Mouse (Mus musculus) stomach, embryonic 15.5 days (tissue): ENCODE results near the gene Mgat5. TPM values are rescaled to one million over a fixed set of nuclear protein-coding genes. Genes with fewer than 3 reads are reported as not detected.

Experiments used
- ATAC-seq: fragments of 200-750 bp; cut with Nextera tagmentation; 2 replicates; pipeline ENCODE4 v1.8.0; 2017; ENCODE audit warnings: low read depth, moderate number of reproducible peaks, moderate TSS enrichment; ENCODE audit not compliant: insufficient read depth, low FRiP score
- H3K27ac ChIP-seq: fragments of 300-500 bp; sonication (generic); 2 replicates; pipeline ENCODE4 v1.5.1; 2015; ENCODE audit warnings: mild to moderate bottlenecking, inconsistent platforms
- H3K27me3 ChIP-seq: fragments of 300-500 bp; sonication (generic); replicated peaks from 2 replicates; pipeline ENCODE4 v1.6.1; 2015; ENCODE audit warnings: inconsistent platforms
- H3K36me3 ChIP-seq: fragments of 300-500 bp; sonication (generic); 2 replicates; pipeline ENCODE4 v1.6.1; 2015; ENCODE audit warnings: inconsistent platforms
- H3K4me1 ChIP-seq: fragments of 300-500 bp; sonication (generic); 2 replicates; pipeline ENCODE4 v1.6.1; 2015; ENCODE audit warnings: inconsistent platforms
- H3K4me2 ChIP-seq: fragments of 300-500 bp; sonication (generic); 2 replicates; pipeline ENCODE4 v1.6.1; 2015; ENCODE audit warnings: mild to moderate bottlenecking, inconsistent platforms
- H3K4me3 ChIP-seq: fragments of 300-500 bp; sonication (generic); replicated peaks from 2 replicates; pipeline ENCODE4 v1.5.1; 2015; ENCODE audit warnings: inconsistent platforms
- H3K9ac ChIP-seq: fragments of 300-500 bp; sonication (generic); 2 replicates; pipeline ENCODE4 v1.6.1; 2015; ENCODE audit warnings: inconsistent platforms
- H3K9me3 ChIP-seq: fragments of 300-500 bp; sonication (generic); 2 replicates; pipeline ENCODE4 v1.6.1; 2016; ENCODE audit warnings: inconsistent platforms
- WGBS: fragments of 180-500 bp; shearing (Covaris S2); methylation state at CpG from one replicate; pipeline ENCODE4 v1.1.7; 2015; 5-methylcytosine and 5-hydroxymethylcytosine counted together
- polyA plus RNA-seq: library from polyadenylated mRNA; unstranded; fragments of >200 nt; fragmentation: Nextera tagmentation; extraction: Ambion mirVana; gene quantifications from 2 replicates; pipeline ENCODE4 v1.2.1, GENCODE M21; 2015

Mgat5 gene
- polyA plus RNA-seq, 1 experiment from 2014 or later: 5.4 TPM

DNA sequence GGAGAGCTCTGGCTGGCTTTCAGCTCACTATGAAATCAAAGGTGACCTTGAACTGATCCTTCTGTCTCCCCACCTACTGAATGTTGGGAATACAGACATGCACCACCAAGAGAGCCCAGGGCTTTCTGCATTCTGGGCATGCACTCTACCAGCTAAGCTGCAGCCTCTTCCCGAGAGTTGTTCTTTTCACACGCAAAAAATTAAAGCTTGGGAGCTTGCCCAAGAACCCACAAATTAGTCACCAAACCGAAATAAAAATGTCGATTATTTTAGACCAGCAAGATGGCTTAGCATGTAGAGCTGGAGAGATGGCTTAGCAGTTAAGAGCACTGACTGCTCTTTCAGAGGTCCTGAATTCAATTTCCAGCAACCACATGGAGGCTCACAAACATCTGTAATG lies 230.0 kb downstream of the Mgat5 start:
- Histone ChIP-seq H3K4me1 (no peaks in the 10 kb centered on the region), H3K4me3 (no peak overlapping the region), H3K4me2 (no peak overlapping the region), H3K27me3 (no peaks in the 10 kb centered on the region), H3K27ac (no peak overlapping the region), H3K9ac (no peak overlapping the region), H3K36me3 (no peaks in the 10 kb centered on the region), H3K9me3 (no peaks in the 10 kb centered on the region)
- no peak for ATAC-seq
- 83% methylated on average over 4 of the region's 4 CpGs for WGBS

DNA sequence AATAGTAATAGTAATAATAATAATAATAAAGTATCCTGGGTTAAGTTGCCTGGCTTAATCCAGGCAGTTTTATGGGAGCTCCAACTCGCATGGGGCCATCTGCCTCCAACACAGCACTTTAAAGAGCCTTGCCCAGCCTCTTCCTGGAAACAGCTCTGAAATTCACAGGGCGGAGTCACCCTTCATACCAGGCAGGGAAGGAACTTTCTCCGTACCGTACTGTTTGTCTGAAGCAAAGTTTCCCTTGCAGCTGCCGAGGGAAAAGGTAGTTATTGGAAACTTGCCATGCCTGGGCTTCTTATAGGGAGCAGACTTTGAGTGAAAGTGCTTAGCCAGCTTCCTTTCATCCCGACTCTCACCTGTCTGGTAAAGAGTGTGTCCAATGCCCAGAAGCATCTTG lies 232.3 kb downstream of the Mgat5 start:
- H3K9ac ChIP-seq: no peak overlapping the region
- H3K27me3 ChIP-seq: no peaks in the 10 kb centered on the region
- ATAC-seq: no peak
- H3K36me3 ChIP-seq: no peaks in the 10 kb centered on the region
- H3K4me1 ChIP-seq: peaks cover 7% of the 10 kb centered on the region; the same call in 1 of the 2 replicates
- WGBS: 49% methylated on average over 6 of the region's 6 CpGs
- H3K9me3 ChIP-seq: no peaks in the 10 kb centered on the region
- no peak overlapping the region for H3K27ac ChIP-seq
- H3K4me2 ChIP-seq: no peak overlapping the region
- no peak overlapping the region for H3K4me3 ChIP-seq

DNA sequence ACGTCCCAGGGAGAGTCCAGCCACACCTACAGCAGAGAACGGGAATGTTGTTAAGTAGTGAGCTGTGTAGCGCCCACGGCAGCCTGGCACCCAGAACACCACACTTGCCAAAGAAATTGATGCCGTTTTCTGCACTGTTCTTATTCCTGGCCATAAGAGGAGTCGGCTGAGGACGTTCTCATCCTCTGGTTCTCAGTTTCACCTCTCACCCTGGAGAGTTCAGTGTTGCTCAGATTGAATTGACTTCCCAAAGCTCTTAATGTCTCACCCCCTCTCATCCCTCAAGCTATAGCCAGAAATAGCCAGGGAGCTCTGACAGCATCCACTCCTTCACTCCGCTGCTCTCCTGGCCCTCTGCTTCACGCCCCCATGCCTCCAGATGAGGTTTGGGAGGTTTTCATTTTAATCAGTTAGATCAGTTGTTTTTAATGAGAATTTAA lies 234.7 kb downstream of the Mgat5 start:
- Histone ChIP-seq H3K4me3 (no peak overlapping the region), H3K36me3 (no peaks in the 10 kb centered on the region), H3K4me1 (peaks cover 9% of the 10 kb centered on the region; the same call in 1 of the 2 replicates), H3K27ac (no peak overlapping the region), H3K9ac (no peak overlapping the region), H3K9me3 (no peaks in the 10 kb centered on the region), H3K4me2 (no peak overlapping the region), H3K27me3 (no peaks in the 10 kb centered on the region)
- 73% methylated on average over 9 of the region's 9 CpGs for WGBS
- ATAC-seq: no peak

DNA sequence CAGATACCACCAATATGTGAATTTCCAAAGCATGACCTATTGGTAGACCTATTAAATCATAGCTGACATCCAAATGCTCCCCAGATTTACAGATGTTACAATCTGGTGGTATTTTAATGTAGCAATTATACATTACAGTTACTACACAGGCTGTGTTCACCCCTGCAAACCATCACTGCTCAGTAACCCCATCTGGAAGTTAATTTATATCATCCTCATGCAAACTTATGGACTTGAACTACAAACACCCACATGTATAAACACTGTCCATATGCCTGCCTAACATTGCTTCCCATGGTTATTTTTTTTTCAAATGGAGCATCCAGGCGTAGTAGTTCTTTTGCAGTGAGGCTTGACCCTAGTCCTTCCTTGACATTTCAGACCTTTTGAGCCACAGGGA lies 236.2 kb downstream of the Mgat5 start:
- no peaks in the 10 kb centered on the region for H3K27me3 ChIP-seq
- H3K4me1 ChIP-seq: peaks cover 14% of the 10 kb centered on the region; the same call in 1 of the 2 replicates
- 52% methylated on average over 1 of the region's 1 CpGs for WGBS
- H3K4me3 ChIP-seq: no peak overlapping the region
- H3K4me2 ChIP-seq: no peak overlapping the region
- H3K27ac ChIP-seq: peak overlapping the region; percentile 28; the same call in 1 of the 2 replicates
- H3K9me3 ChIP-seq: no peaks in the 10 kb centered on the region
- H3K9ac ChIP-seq: no peak overlapping the region
- no peaks in the 10 kb centered on the region for H3K36me3 ChIP-seq
- no peak for ATAC-seq

DNA sequence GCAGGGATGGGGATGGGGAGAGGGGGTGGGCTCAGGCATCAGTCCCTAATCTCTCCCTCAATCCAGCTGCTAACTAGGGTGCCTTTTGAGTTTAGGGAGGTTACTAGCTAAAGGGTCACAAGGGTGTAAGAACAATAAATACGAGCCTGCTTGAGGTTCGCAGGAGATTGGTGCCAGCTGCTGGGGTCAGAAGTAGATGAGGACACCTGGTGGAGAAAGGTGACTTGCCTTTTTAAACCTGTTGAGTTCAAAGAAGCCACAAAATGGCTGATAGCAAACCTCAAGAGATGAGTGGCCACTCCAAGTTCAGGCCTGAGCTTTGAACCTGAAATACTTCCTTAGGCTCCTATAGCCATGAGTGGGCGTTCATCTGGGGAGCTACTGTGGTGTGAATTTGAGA lies 236.9 kb downstream of the Mgat5 start:
- no peak overlapping the region for H3K4me2 ChIP-seq
- ATAC-seq: no peak
- 75% methylated on average over 3 of the region's 3 CpGs for WGBS
- no peaks in the 10 kb centered on the region for H3K27me3 ChIP-seq
- no peak overlapping the region for H3K27ac ChIP-seq
- H3K9ac ChIP-seq: no peak overlapping the region
- H3K9me3 ChIP-seq: no peaks in the 10 kb centered on the region
- H3K36me3 ChIP-seq: no peaks in the 10 kb centered on the region
- peaks cover 14% of the 10 kb centered on the region; the same call in 1 of the 2 replicates for H3K4me1 ChIP-seq
- H3K4me3 ChIP-seq: no peak overlapping the region

DNA sequence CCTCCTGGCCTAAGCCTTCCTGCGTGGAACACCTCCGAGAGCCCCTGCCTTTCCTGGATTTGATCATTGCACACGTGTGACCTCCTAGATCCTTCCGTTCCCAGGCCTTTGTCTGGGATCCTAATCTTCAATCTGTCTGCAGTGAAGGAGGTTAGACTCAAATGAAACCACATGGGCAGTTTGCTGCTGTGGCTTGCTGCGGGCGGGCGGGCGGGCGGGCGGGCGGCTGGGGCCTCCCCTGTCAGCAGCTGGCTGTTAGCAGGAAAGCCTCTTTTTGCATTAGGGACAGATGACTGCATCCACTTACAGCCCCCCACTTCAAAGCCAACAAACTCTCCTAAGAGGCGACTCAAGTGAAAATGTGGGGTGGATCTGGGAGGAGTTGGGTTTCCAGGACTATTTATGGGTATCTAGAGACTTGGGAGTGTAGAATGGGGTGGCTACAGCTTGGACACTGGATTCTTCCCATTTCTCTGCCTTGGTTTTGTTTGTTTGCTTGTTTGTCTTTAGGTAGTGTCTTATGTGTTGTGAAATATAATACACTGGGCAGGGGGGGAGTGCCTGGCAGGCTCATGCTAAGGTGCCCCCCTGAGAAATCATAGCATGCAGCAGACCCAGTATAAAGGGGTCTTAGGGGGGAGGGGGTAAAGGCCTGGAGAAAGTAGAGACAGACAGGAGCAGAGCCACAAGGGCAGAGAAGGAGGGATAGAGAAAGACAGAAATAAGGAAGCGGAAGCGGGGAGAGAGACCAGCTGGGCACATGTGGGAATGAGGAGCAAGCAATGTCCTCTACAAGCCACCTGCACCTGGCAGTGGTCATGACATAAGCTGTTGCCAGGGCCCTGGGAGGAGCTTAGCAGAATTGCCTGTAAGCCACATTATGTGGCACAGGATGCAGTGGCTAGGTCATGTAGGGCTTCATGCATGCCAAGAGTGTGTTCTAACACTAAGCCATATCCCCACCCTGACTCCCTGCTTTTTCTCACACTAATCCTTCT lies 238.4 kb downstream of the Mgat5 start:
- Histone ChIP-seq H3K27me3 (no peaks in the 10 kb centered on the region), H3K36me3 (peaks cover 8% of the 10 kb centered on the region), H3K4me2 (no peak overlapping the region), H3K27ac (no peak overlapping the region), H3K4me3 (no peak overlapping the region), H3K9me3 (no peaks in the 10 kb centered on the region), H3K9ac (no peak overlapping the region), H3K4me1 (peaks cover 14% of the 10 kb centered on the region; the same call in 1 of the 2 replicates)
- no peak for ATAC-seq
- WGBS: 54% methylated on average over 14 of the region's 14 CpGs

DNA sequence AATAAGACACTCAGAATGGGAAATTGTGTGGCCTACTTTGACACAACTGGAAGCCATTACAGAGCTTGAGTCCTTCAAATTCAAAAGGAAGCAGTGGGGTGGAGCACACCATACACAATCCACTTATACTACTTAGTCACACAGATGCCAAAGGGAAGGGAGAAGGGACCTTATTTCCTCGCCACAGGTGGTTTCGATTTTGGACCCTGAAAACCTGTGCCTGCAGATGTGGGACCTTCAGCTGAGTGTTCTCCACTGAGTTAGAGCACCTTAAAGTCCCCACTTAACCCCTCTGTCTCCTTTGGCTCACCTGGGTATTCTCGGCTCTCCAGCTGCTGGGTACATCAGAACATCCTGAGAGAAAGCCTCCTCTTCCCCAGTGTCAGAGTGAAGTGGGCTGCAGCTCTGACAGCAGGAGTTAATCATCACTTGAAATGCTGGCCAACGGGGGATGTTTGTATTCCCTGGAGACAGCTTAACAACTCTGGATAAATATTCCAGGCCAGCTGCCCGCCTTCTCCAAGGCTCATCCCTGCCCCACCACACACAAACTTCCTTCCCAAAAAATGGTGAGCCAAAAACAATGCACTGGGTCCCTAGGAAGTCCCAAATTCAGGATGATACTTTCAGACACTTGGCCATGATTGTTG lies 240.1 kb downstream of the Mgat5 start:
- H3K4me1 ChIP-seq: peaks cover 14% of the 10 kb centered on the region; the same call in 1 of the 2 replicates
- H3K9ac ChIP-seq: no peak overlapping the region
- no peaks in the 10 kb centered on the region for H3K27me3 ChIP-seq
- 47% methylated on average over 5 of the region's 5 CpGs for WGBS
- no peaks in the 10 kb centered on the region for H3K9me3 ChIP-seq
- H3K4me2 ChIP-seq: no peak overlapping the region
- no peak for ATAC-seq
- no peak overlapping the region for H3K4me3 ChIP-seq
- H3K27ac ChIP-seq: no peak overlapping the region
- peaks cover 15% of the 10 kb centered on the region for H3K36me3 ChIP-seq

DNA sequence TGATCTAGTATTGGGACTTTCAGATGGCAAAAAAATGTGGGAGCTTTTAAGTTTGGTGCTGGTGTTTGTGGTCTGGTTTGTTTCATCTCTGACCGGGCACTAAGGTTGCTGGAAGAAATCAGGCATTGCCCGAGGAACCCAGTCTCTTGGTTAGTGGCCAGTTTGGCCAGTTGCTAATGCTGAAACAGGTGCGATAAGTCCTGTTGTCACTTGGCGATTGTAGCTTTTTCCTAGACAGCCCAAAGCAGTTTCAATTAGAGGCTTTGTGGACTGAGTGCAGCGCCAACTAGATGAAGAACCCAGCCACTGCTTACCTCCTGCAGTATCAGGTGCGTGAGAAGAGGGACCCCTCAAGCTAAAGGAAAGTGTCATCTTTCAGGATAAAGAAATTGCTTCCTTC lies 248.6 kb downstream of the Mgat5 start:
- Histone ChIP-seq H3K4me1 (no peaks in the 10 kb centered on the region), H3K27me3 (no peaks in the 10 kb centered on the region), H3K9ac (no peak overlapping the region), H3K9me3 (no peaks in the 10 kb centered on the region), H3K27ac (no peak overlapping the region), H3K36me3 (peaks cover 5% of the 10 kb centered on the region; the same call in 1 of the 2 replicates), H3K4me3 (no peak overlapping the region), H3K4me2 (no peak overlapping the region)
- ATAC-seq: no peak
- WGBS: 88% methylated on average over 6 of the region's 6 CpGs

DNA sequence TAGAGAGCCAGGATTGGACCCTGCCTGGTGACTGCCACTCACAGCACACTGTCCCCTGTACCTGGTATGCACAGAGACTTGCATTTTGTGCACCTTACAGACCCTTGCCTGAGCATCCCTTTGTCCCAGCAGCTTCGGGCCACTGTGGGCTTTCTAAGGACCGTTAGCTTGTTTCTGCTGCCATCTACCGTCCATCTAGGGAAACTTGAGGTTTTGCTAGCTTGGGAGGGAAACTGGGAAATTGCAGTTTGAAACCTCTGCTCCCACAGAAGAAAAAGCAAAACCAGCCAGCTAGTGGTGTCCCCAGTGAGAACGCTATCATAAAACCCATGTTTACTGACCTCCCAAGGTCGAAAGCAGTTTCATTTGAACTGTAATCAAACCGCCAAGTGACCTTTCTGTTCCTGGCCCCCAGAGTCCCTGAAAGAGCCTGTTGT lies 254.2 kb downstream of the Mgat5 start:
- ATAC-seq: no peak
- Histone ChIP-seq H3K9ac (no peak overlapping the region), H3K9me3 (no peaks in the 10 kb centered on the region), H3K4me3 (no peak overlapping the region), H3K36me3 (0 out of 2 replicates have a peak, but pooled peaks cover 6% of the 10 kb centered on the region), H3K4me2 (no peak overlapping the region), H3K27me3 (no peaks in the 10 kb centered on the region), H3K27ac (no peak overlapping the region), H3K4me1 (no peaks in the 10 kb centered on the region)
- 15% methylated on average over 6 of the region's 6 CpGs for WGBS

DNA sequence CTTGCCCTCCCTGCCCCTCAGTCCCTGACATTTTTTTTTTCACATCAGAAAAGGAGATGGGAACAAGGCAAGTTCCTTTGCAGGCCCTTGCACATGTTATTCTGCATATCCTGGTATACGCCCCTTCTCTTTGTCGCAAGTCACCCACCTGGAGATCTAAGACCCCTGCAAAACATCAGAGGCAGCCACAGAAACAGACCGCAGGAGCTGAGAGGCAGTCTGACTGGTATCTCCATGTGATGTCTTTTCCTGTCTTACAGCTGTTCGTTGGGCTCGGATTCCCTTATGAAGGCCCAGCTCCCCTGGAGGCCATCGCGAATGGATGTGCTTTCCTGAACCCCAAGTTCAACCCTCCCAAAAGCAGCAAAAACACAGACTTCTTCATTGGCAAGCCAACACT lies 254.8 kb downstream of the Mgat5 start:
- 0 out of 2 replicates have a peak, but pooled peaks cover 6% of the 10 kb centered on the region for H3K36me3 ChIP-seq
- H3K9ac ChIP-seq: no peak overlapping the region
- no peaks in the 10 kb centered on the region for H3K4me1 ChIP-seq
- 74% methylated on average over 7 of the region's 7 CpGs for WGBS
- H3K9me3 ChIP-seq: no peaks in the 10 kb centered on the region
- no peak overlapping the region for H3K4me3 ChIP-seq
- no peak overlapping the region for H3K27ac ChIP-seq
- H3K4me2 ChIP-seq: no peak overlapping the region
- H3K27me3 ChIP-seq: no peaks in the 10 kb centered on the region
- ATAC-seq: no peak

DNA sequence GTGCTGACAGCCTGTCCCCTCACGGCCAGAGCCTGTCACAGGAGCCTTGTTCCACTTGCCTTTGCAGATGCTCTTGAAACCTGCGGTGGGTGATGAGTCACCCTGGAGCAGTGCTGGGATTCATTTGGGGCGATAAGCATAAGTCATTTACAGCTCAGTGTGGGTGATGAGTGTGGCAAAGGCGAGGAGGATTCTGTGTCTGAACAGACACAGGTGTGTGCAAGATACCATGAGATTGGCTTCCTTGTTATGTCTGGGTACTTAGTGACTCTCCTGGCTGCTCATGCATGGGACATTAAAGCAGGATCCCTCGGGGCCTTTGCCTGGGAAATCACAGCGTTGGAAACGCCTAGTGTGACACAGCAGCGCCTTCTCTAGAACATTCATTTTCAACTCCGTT lies 256.2 kb downstream of the Mgat5 start:
- no peak overlapping the region for H3K4me3 ChIP-seq
- H3K27ac ChIP-seq: no peak overlapping the region
- no peak overlapping the region for H3K4me2 ChIP-seq
- H3K27me3 ChIP-seq: no peaks in the 10 kb centered on the region
- 0 out of 2 replicates have a peak, but pooled peaks cover 6% of the 10 kb centered on the region for H3K36me3 ChIP-seq
- no peaks in the 10 kb centered on the region for H3K4me1 ChIP-seq
- no peak overlapping the region for H3K9ac ChIP-seq
- no peaks in the 10 kb centered on the region for H3K9me3 ChIP-seq
- 86% methylated on average over 9 of the region's 9 CpGs for WGBS
- ATAC-seq: no peak

DNA sequence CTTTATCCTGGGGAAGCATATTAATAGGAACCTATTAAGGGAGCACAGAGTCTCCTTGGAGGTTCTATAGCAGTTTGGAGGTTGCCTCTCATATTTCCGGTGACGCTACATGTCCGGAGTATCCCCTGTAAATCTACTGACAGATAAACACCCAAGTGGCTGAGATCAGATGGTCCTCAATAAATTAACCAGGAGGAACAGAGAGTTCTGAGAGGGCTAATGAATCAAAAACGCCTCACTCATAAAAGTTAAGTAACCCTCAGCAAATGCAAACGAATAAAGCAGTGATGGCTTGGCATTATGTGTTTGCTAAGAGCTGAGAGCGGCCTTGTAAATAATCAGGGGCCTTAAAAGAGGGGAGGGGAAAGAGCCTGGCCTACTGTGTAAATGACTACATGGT lies 259.2 kb downstream of the Mgat5 start:
- Histone ChIP-seq H3K9ac (no peak overlapping the region), H3K36me3 (0 out of 2 replicates have a peak, but pooled peaks cover 6% of the 10 kb centered on the region), H3K4me2 (no peak overlapping the region), H3K27me3 (no peaks in the 10 kb centered on the region), H3K4me3 (no peak overlapping the region), H3K27ac (no peak overlapping the region), H3K4me1 (no peaks in the 10 kb centered on the region), H3K9me3 (no peaks in the 10 kb centered on the region)
- ATAC-seq: no peak
- 68% methylated on average over 6 of the region's 6 CpGs for WGBS
